Mouse (Mus musculus) left cerebral cortex, postnatal 25 days (tissue): ENCODE measurements around the gene Gm47189. TPM values are rescaled to one million over a fixed set of nuclear protein-coding genes. Genes with fewer than 3 reads are reported as not detected.
"Not testable (repeated sequence)": the region's sequence is repeated elsewhere in the genome, so short reads cannot be mapped to it uniquely, and the experiment has no call there.

Experiments used
- DNase-seq, 2 experiments: peaks; one replicate each; pipeline ENCODE4 v3.0.0; 2022; ENCODE audit warnings: low spot score in 2 of 2, mixed read lengths in 1 of 2
- intact Hi-C: fragments of 180-260 bp; cut with DNase I; formaldehyde crosslinking; loops from one replicate; pipeline ENCODE4 v1.15.1; 2025
- total RNA-seq, 2 experiments: library from RNA; stranded (reverse); gene quantifications; 2 replicates each; pipeline ENCODE4 v1.2.3; 2021

The Gm47189 gene
- not detected for total RNA-seq

DNA sequence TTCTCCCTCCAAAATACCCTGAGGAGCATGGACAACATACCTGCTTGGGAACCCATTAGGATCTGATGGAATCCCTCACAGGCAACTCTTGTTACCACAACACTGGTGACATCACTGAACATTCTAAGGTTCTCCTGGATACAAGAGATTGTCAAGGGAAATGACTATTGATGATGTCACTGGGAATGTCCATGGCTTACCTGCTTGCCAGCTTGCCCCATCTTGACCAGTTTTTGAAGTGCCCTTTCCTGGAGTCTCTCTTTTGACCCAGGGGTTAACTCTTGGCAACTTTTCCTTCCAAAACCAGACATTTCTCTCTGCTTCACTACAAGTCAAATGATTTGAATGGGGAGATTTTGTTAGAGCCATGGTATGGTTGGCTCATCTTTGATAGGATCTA lies at the start of gene Gm47189:
Gm47189 (minus strand) TSS at position 101 of the 400 bp plus-strand sequence.
- intact Hi-C loops, DNase-seq: not testable (repeated sequence)

DNA sequence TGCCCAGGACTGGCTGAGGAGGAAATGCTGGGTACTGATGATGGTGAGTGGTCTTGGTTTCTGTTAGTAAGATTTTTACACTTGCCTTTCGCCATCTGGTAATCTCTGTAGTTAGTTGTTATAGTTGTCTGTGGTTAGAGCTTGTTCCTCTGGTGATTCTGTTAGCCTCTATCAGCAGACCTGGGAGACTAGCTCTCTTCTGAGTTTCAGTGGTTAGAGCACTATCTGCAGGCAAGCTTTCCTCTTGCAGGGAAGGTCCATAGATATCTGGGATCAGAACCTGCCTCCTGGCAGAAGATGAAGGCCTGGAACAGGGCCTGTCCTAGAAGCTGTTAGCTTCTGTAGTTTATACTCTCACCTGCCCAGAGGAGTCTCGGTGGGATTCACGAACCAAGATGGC lies 16.3 kb downstream of the Gm47189 start:
- peak; percentile 0 for DNase-seq
- intact Hi-C loops: not testable (repeated sequence)

DNA sequence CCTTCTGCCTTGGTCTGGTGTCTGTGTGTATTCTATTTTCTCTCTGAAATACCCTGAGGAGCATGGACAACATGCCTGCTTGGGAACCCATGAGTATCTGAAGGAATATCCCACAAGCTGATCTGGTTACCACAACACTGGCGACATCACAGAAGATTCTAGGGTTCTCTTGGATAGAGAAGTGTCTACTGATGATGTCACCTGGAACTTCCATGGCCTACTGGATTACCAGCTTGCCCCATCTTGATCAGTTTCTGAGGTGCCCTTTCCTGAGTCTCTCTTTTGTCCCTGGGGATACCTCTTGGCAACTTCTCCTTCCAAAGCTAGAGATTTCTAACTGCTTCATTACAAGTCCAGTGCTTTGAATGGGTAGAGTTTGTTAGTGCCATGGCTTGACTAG lies 21.7 kb downstream of the Gm47189 start, which contains the start of gene Gm7929:
Gm7929 (minus strand) TSS at position 101 of the 400 bp plus-strand sequence.
- intact Hi-C loops, DNase-seq: not testable (repeated sequence)

DNA sequence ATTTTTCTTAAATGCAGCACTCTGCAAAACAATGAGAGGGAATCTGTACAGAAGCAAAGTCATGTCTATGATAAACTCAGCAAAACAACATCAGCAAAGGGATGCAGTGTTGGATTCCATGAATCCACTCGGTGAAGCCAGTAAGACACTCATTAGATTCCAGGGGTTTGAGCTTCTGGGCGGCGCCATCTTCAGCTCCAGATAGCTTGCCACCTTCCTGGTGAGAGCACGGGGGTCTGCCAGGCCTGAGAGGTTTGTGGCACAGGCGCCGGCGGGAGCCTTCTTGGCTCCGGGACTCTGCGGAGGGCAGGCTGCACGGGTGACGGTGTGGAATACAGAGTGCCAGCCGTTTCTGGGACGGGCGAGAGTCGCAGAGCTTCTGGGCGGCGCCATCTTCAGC lies 48.8 kb downstream of the Gm47189 start:
- DNase-seq, intact Hi-C loops: not testable (repeated sequence)

DNA sequence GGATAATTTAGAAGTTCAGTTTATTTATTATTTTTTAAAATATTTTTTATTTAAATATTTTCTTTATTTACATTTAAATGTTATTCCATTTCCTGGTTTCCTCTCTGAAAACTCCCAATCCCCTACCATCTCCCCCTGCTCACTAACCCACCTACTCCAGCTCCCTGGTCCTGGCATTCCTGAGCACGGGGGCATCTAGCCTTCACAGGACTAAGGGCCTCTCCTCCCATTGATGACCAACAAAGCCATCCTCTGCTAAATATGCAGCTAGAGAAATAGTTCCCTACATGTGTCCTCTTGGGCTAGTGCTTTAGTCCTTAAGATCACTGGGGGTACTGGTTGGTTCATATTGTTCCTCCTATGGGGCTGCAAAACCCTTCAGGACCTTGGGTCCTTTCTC lies 55.1 kb downstream of the Gm47189 start:
- intact Hi-C loops, DNase-seq: not testable (repeated sequence)

Other genes with a start within 250 kb of the Gm47189 start
- gene Gm7970, start 216.9 kb downstream of the Gm47189 start, total RNA-seq: not detected
- gene 1700049E17Rik2, start 199.2 kb downstream of the Gm47189 start, total RNA-seq: under 1 TPM; 0.37 to 0.94 TPM
- gene Gm3072, start 147.8 kb downstream of the Gm47189 start, total RNA-seq: not detected
- gene Gm3676, start 126.0 kb downstream of the Gm47189 start, total RNA-seq: not detected
- gene Gm8068, start 70.6 kb downstream of the Gm47189 start, total RNA-seq: not detected
- gene Gm7929, start 21.8 kb downstream of the Gm47189 start, total RNA-seq: not detected
- not detected for gene Gm7980, start 134.8 kb upstream of the Gm47189 start, total RNA-seq
- not detected for gene 1700049E17Rik1, start 152.5 kb upstream of the Gm47189 start, total RNA-seq
- not detected for gene 1700024B05Rik, start 171.6 kb upstream of the Gm47189 start, total RNA-seq
- gene Gm6401, start 195.5 kb upstream of the Gm47189 start, total RNA-seq: not detected
- gene Gm3543, start 210.9 kb upstream of the Gm47189 start, total RNA-seq: 1 to 10 TPM in 1 of 2 experiments, under 1 TPM in 1; 0.57 to 1.3 TPM